Mouse (Mus musculus) adrenal gland, postnatal 4 days (tissue): ENCODE data around the gene Disp1. TPM values are rescaled to one million over a fixed set of nuclear protein-coding genes. Genes with fewer than 3 reads are reported as not detected.

Experiments used
- DNase-seq, 2 experiments: peaks; one replicate each; pipeline ENCODE4 v3.0.0; 2021 to 2022; ENCODE audit warnings: low spot score in 2 of 2, mixed read lengths in 2 of 2
- total RNA-seq, 2 experiments: library from RNA; stranded (reverse); gene quantifications; 2 replicates each; pipeline ENCODE4 v1.2.3; 2021

The Disp1 gene
- total RNA-seq, 2 experiments from 2014 or later: 18.7 to 21.7 TPM

GRCm38 (mm10) chr1:183140511-183141268 is 80.6 kb downstream of the Disp1 start:
- no peak for DNase-seq

- DNase-seq: no peak
These were observed 83.2 kb downstream of the Disp1 start for GRCm38 (mm10) chr1:183138088-183138487.

GRCm38 (mm10) chr1:183134427-183134826 is 86.9 kb downstream of the Disp1 start:
- DNase-seq: no peak

- no peak for DNase-seq
These were observed 87.9 kb downstream of the Disp1 start for GRCm38 (mm10) chr1:183133440-183133839.

- DNase-seq: no peak
These were observed 94.1 kb downstream of the Disp1 start for GRCm38 (mm10) chr1:183127246-183127645.

GRCm38 (mm10) chr1:183123725-183124124 is 97.6 kb downstream of the Disp1 start:
- no peak for DNase-seq

- no peak for DNase-seq
These were observed 100.9 kb downstream of the Disp1 start for GRCm38 (mm10) chr1:183120341-183120923.

GRCm38 (mm10) chr1:183117827-183118825 is 103.2 kb downstream of the Disp1 start:
- no peak for DNase-seq

- DNase-seq: no peak
These were observed 104.1 kb downstream of the Disp1 start for GRCm38 (mm10) chr1:183116946-183117826.

- DNase-seq: no peak
These were observed 104.9 kb downstream of the Disp1 start for GRCm38 (mm10) chr1:183116441-183116840.

- no peak for DNase-seq
These were observed 106.2 kb downstream of the Disp1 start for GRCm38 (mm10) chr1:183115076-183115475.

GRCm38 (mm10) chr1:183114554-183114953 is 106.8 kb downstream of the Disp1 start:
- no peak for DNase-seq

- DNase-seq: no peak
These were observed 107.8 kb downstream of the Disp1 start for GRCm38 (mm10) chr1:183113546-183113945.

- no peak for DNase-seq
These were observed 113.8 kb downstream of the Disp1 start for GRCm38 (mm10) chr1:183107476-183107875.

GRCm38 (mm10) chr1:183104696-183105095 is 116.6 kb downstream of the Disp1 start:
- no peak for DNase-seq

GRCm38 (mm10) chr1:183102775-183103174 is 118.5 kb downstream of the Disp1 start:
- DNase-seq: no peak

GRCm38 (mm10) chr1:183102153-183102552 is 119.2 kb downstream of the Disp1 start:
- DNase-seq: no peak

GRCm38 (mm10) chr1:183101371-183101770 is 120.0 kb downstream of the Disp1 start:
- no peak for DNase-seq

GRCm38 (mm10) chr1:183100245-183100644 is 121.1 kb downstream of the Disp1 start:
- no peak for DNase-seq

- no peak for DNase-seq
These were observed 121.6 kb downstream of the Disp1 start for GRCm38 (mm10) chr1:183099686-183100085.

GRCm38 (mm10) chr1:183097606-183098005 is 123.7 kb downstream of the Disp1 start:
- no peak for DNase-seq
